Mouse (Mus musculus): ENCODE measurements around the gene Kif2c. TPM values are rescaled to one million over a fixed set of nuclear protein-coding genes. Genes with fewer than 3 reads are reported as not detected.
A peak's percentile ranks its signal among the peaks of the same experiment; 100 is the strongest.

Kif2c gene
- polyA plus RNA-seq, 1 experiment from 2014 or later = 76.6 TPM

DNA sequence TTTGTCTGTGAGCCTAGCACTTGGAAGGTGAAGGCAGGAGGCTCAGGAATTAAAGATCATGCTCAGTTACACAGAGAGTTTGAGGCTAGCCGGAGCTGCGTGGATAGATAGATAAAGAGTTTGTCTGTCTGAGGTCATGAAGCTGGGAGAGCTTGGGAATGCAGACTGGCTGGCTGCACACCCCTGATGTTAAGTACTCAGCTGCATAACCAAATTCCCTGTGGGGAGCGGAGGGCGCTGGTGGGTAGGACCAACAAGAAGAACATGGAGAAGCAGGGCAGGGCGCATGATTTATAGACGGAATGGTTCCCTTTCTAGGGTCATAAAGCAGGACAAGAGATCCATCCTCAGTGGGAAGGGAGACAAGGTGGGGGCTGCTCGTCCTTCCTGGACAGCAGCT, 39.4 kb downstream of the Kif2c start:
- Histone ChIP-seq H3K4me1 (replicated peaks) (peaks cover 19% of the 10 kb centered on the region; the same call in 1 of the 2 replicates), H3K4me3 (no peak overlapping the region), H3K27ac (no peak overlapping the region), H3K9me3 (no peaks in the 10 kb centered on the region), H3K36me3 (peaks cover 7% of the 10 kb centered on the region), H3K27me3 (ENCODE audit: insufficient read depth, poor library complexity, severe bottlenecking) (peaks cover 5% of the 10 kb centered on the region)
- no peak for DNase-seq (ENCODE audit: low spot score)
- WGBS = 66% methylated on average over 7 of the region's 7 CpGs

DNA sequence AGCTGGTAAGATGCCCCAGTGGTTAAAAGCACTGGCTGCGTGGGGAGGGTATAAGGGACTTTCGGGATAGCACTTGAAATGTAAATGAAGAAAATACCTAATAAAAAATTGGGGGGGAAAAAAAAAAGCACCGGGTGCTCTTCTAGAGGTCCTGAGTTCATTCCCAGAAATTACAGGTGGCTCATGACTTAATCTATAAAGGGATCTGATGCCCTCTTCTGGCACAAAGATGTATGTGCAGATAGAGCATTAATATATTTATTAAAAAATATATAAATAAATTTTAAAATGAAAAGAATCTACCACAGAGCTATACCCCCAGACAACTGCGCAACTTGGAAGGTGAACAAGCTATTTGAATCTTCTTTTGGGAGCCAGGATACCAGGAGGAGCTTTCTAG, 41.8 kb downstream of the Kif2c start:
- WGBS = 43% methylated on average over 4 of the region's 4 CpGs
- Histone ChIP-seq H3K27me3 (ENCODE audit: insufficient read depth, poor library complexity, severe bottlenecking) (peaks cover 5% of the 10 kb centered on the region), H3K4me3 (no peak overlapping the region), H3K27ac (no peak overlapping the region), H3K9me3 (no peaks in the 10 kb centered on the region), H3K4me1 (replicated peaks) (peaks cover 24% of the 10 kb centered on the region), H3K36me3 (no peaks in the 10 kb centered on the region)
- no peak for DNase-seq (ENCODE audit: low spot score)

DNA sequence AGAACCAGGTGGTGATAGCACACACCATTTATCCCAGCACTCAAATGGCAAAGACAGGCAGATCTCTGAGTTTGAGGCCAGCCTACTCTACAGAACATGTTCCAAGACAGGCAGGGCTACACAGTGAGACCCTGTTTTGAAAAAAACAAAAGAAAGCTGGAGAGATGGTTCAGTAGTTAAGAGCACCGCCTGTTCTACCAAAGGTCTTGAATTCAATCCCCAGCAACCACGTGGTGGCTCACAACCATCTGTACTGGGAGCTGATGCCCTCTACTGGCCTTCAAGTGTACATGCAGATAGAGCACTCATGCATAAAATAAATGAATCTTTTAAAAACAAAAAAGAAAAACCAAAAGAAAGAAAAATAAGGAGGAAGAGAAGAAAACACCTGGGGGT, 43.2 kb downstream of the Kif2c start:
- Histone ChIP-seq H3K27ac (peak overlapping the region; percentile 53; the same call in 1 of the 2 replicates), H3K4me1 (replicated peaks) (peaks cover 29% of the 10 kb centered on the region), H3K9me3 (no peaks in the 10 kb centered on the region), H3K27me3 (ENCODE audit: insufficient read depth, poor library complexity, severe bottlenecking) (peaks cover 5% of the 10 kb centered on the region), H3K36me3 (no peaks in the 10 kb centered on the region), H3K4me3 (no peak overlapping the region)
- WGBS = 4% methylated on average over 2 of the region's 2 CpGs
- peak; percentile 49 for DNase-seq (ENCODE audit: low spot score)

DNA sequence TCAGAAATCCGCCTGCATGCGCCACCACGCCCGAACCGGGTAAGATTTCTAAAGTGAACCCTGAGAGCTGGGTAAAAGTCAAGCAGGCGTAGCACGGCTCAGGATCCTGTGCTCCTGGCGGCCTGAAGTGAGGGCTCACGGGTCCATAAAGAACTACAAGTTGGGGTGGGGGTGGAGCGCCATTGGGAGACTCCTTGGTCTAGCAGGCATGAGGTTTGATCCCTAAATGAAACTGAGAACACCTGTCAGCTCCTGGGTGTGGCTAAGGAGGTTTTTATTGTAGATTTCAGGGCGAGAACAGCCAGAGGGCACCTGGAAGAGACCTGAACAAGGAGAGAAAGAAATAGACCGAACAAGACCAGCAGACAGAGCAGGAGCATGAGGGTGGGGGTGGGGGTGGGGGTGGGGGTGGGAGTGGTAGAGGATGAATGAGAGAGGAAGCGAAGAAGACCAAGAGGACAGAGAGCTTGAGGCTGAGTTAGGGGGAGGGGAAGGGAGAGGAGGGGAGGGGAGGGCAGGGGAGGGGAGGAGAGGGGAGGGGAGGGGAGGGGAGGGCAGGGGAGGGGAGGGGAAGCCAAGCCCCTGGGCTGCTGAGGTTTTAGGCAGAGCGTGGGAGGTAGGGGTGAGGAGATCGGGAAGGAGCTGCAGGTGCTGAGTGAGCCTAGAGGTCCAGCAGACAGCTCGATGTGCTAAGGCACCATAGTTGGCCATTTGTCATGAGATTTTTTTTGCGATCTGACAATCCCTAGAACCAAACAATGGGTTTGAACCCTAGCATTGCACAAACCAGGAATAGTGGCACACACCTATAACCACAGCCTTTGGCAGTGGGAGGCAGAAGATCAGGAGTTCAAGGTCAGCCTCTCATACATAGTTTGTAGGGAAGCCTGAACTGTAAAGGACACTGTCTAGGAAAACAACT, 43.9 kb downstream of the Kif2c start:
- WGBS = 62% methylated on average over 17 of the region's 17 CpGs
- no peak for DNase-seq (ENCODE audit: low spot score)
- Histone ChIP-seq H3K4me3 (no peak overlapping the region), H3K9me3 (no peaks in the 10 kb centered on the region), H3K4me1 (replicated peaks) (peaks cover 33% of the 10 kb centered on the region), H3K27ac (peak overlapping the region; percentile 53), H3K27me3 (ENCODE audit: insufficient read depth, poor library complexity, severe bottlenecking) (peaks cover 7% of the 10 kb centered on the region), H3K36me3 (no peaks in the 10 kb centered on the region)

DNA sequence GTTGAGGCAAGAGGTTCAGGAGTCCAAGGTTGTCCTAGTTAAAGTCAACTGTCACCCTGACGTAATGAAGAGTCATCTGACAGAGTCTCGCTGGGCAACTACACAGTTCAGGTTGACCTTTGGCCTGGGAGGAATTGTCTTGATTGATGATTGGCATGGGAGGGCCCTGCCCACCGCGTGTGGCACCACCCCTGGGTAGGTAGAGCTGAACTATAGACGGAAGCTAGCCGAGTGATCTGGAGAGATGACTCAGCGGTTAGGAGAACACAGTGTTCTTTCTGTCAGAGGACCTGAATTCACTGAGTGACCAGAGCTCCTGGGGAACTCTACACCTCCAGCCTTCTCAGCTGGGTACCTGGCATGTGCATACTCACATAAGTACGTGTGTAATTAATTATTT, 46.4 kb downstream of the Kif2c start:
- peaks cover 57% of the 10 kb centered on the region for H3K4me1 ChIP-seq (replicated peaks)
- H3K4me3 ChIP-seq = no peak overlapping the region
- H3K27ac ChIP-seq = 0 out of 2 replicates have a peak overlapping the region, but pooled peaks have one; percentile 4
- no peaks in the 10 kb centered on the region for H3K9me3 ChIP-seq
- WGBS = 15% methylated on average over 8 of the region's 8 CpGs
- H3K27me3 ChIP-seq (ENCODE audit: insufficient read depth, poor library complexity, severe bottlenecking) = peaks cover 26% of the 10 kb centered on the region
- H3K36me3 ChIP-seq = peaks cover 6% of the 10 kb centered on the region
- no peak for DNase-seq (ENCODE audit: low spot score)

DNA sequence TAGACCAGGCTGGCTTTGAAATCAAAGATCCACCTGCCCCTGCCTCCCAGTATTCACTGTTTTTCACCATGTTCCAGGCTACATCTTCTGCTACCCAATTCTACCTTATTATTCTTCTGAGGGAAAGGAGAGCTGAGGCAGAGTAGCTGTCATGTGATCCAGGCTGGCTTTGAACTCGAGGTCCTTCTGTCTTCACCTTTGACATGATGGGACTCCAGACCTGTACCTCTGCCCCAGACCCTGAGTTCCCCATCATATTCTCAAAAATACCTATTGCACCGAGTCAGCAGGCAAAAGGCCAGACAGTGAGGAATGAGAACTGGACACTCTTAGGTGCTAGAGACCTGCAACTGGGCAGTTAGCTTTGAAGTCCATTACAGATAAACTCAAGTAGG, 47.8 kb downstream of the Kif2c start:
- Histone ChIP-seq H3K36me3 (peaks cover 20% of the 10 kb centered on the region), H3K27me3 (ENCODE audit: insufficient read depth, poor library complexity, severe bottlenecking) (peaks cover 32% of the 10 kb centered on the region), H3K27ac (peak overlapping the region; percentile 93; the same call in 1 of the 2 replicates), H3K4me3 (peak overlapping the region; percentile 95; the same call in 1 of the 2 replicates), H3K9me3 (no peaks in the 10 kb centered on the region), H3K4me1 (replicated peaks) (peaks cover 68% of the 10 kb centered on the region)
- 41% methylated on average over 2 of the region's 2 CpGs for WGBS
- DNase-seq (ENCODE audit: low spot score) = no peak

DNA sequence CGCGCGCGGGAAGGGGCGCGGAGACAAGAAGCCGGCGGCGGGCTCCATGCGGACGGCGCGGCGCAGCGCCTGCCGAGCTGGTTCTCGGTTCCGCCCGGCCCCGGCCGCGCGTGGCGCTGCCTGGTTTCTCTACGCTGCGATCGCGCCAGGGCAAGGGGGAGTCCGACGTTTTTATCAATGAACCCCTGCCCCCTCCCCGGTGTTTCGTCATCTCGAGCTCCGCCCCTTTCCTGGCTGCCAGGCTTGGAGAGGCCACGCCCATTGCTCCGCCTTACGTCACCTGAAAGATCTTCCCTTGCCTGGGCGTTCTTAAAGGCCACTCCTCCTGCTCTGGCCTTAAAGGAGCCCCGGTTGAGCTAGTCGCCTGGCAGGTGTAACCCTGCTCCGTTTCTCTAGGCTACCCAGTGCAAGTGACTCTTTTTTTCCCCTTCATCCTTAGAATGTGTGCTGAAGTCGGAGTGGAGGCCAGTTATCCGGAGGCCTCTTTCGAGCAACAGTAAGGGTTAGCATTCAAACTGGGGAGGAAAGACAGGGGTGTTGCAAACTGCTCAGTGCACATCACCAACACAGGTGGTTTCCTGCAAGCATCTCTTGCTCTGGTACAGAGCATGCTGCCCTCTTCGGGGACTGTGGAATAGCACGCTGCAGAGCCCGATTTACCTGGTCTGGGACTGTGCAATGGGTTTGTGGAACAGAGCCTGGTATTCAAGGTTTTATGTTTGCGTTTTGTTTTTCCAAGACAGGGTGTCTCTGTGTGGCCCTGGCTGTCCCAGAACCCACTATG, 48.4 kb downstream of the Kif2c start, which contains the start of gene Plk3:
Gene Plk3, minus strand, starts transcription at position 147 of the 784 bp plus-strand sequence.
- Histone ChIP-seq H3K9me3 (no peaks in the 10 kb centered on the region), H3K36me3 (peaks cover 26% of the 10 kb centered on the region), H3K4me1 (replicated peaks) (peaks cover 69% of the 10 kb centered on the region), H3K4me3 (peak within 1 kb of the TSS; percentile 95), H3K27ac (peak within 1 kb of the TSS; percentile 93), H3K27me3 (ENCODE audit: insufficient read depth, poor library complexity, severe bottlenecking) (peaks cover 32% of the 10 kb centered on the region)
- DNase-seq (ENCODE audit: low spot score) = peak; percentile 95
- WGBS = 2% methylated on average over 48 of the region's 48 CpGs

DNA sequence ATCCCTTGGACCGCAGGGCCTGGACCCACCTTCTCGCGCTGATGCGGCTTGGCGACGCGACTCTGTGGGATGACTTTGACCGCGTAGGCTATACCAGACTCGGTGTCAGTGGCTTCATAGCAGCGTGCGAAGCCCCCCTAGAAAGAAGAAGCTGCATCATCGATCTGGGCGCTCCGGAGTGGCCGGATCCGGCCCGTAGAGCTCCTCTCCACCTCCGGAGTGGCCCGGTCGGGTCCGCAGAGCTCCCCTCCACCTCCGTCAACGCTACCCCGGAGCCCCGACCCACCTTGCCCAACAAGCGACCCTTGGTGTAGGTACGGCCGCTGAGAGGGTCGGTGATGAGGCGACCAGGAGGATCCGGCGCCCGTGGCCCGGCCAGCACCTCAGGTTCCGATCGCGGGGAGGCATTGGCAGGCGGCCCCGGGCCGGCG, 49.1 kb downstream of the Kif2c start:
- no peak for DNase-seq (ENCODE audit: low spot score)
- WGBS = under 1% methylated on average over 42 of the region's 42 CpGs
- H3K36me3 ChIP-seq = peaks cover 32% of the 10 kb centered on the region
- peaks cover 32% of the 10 kb centered on the region for H3K27me3 ChIP-seq (ENCODE audit: insufficient read depth, poor library complexity, severe bottlenecking)
- H3K27ac ChIP-seq = peak overlapping the region; percentile 93
- H3K4me3 ChIP-seq = peak overlapping the region; percentile 95
- peaks cover 66% of the 10 kb centered on the region for H3K4me1 ChIP-seq (replicated peaks)
- no peaks in the 10 kb centered on the region for H3K9me3 ChIP-seq

DNA sequence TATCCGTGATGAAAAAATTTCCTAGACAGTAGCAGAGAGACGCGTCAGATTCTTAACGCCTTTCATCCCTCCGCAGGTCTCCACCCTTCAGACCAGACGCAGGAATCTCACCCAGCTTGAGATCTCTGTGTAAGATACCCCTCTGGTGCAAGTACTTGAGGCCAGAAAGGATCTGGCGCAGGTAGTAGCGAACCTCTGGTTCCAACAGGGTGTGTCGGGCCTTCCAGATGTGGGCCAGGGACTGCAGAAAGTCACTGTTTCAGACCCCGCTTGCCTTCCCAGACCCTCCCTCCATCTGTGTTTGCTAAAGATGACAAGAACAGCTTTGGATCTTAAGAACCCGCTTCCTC, 49.7 kb downstream of the Kif2c start:
- peak overlapping the region; percentile 93 for H3K27ac ChIP-seq
- peaks cover 38% of the 10 kb centered on the region for H3K36me3 ChIP-seq
- H3K4me1 ChIP-seq (replicated peaks) = peaks cover 64% of the 10 kb centered on the region
- H3K4me3 ChIP-seq = peak overlapping the region; percentile 95
- no peak for DNase-seq (ENCODE audit: low spot score)
- 3% methylated on average over 11 of the region's 11 CpGs for WGBS
- H3K27me3 ChIP-seq (ENCODE audit: insufficient read depth, poor library complexity, severe bottlenecking) = peaks cover 32% of the 10 kb centered on the region
- no peaks in the 10 kb centered on the region for H3K9me3 ChIP-seq

DNA sequence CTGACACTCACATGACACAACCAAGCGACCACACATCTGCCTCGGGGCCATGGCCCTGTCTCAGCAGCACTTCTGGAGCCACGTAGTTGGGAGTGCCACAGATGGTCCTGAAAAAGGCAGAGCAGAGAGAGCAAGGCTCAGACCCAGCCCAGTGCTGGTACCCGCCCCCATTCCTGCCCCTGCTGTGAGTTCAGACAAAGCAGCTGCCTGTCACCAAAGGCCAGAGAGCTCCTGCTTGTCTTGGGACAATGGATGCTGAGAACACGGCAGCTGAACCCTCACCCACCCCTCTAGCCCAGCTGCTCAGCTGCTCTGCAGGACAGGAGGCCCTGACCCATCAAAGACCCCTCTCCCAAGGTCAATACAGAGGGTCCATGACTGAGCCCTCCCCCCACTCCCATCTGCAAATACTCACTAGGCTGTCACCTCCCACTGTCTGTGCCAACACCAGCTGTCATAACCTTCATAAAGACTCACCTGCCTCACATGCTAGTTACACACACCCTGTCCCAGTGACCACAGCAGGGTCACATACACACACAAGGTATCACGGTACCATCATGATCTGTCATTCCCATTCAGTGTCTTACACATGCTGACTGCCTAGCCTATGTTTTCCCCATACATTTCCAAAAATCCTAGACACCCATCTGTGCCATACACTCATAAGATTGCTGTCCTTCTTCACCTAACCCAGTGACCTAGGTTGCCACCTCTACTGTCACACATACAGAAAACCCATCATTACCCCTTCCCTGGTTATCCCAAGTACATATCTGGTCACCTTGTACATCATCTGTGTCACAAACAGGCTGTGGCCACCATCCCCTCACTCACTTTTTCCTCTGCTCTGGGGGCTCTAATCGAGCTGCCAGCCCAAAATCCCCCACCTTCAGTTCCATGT, 50.3 kb downstream of the Kif2c start:
- DNase-seq (ENCODE audit: low spot score) = peak; percentile 92
- H3K27ac ChIP-seq = peak overlapping the region; percentile 93
- 6% methylated on average over 7 of the region's 7 CpGs for WGBS
- peaks cover 64% of the 10 kb centered on the region for H3K4me1 ChIP-seq (replicated peaks)
- no peaks in the 10 kb centered on the region for H3K9me3 ChIP-seq
- peaks cover 32% of the 10 kb centered on the region for H3K27me3 ChIP-seq (ENCODE audit: insufficient read depth, poor library complexity, severe bottlenecking)
- peak overlapping the region; percentile 95 for H3K4me3 ChIP-seq
- H3K36me3 ChIP-seq = peaks cover 43% of the 10 kb centered on the region

DNA sequence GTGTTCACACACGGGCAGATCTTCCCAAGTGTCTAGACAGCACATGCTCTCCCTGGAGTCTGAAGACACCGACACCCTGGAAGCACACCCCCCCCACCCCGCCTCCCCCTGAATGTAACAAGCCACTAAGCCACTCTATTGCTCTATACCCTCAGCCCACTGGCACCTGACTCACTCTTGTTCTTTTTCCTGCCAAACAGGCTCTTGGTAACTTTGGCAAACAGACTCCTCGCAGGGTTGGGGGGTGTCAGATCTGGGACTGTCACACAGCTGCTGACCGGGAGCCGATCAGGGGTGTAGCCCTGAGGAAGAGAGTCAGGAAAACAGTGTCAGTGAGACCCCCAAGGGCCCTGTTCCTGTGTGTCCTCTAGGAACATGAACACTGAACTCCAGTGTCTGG, 51.2 kb downstream of the Kif2c start:
- Histone ChIP-seq H3K4me3 (peak overlapping the region; percentile 95), H3K36me3 (peaks cover 50% of the 10 kb centered on the region), H3K9me3 (no peaks in the 10 kb centered on the region), H3K27ac (peak overlapping the region; percentile 93), H3K4me1 (replicated peaks) (peaks cover 70% of the 10 kb centered on the region), H3K27me3 (ENCODE audit: insufficient read depth, poor library complexity, severe bottlenecking) (peaks cover 32% of the 10 kb centered on the region)
- WGBS = 59% methylated on average over 6 of the region's 6 CpGs
- DNase-seq (ENCODE audit: low spot score) = no peak

DNA sequence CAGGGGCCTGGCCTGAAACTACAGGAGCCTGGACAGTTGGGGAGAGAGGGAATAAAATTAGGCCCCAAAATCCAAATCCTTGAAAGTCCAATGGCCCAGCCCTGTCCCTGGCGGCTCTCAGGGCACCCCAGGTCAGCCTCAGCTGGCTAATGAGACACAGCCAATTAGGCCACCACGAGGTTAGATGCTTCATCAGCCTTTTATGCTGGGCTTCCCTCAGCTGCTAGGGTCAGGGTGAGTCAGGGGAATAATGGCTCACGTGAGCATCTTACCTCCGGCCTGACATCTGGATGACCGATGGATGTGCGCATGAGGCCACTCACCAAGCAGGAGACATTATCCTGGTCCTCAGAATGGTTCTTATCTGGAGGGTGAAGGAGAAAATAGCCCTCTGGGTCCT, 51.6 kb downstream of the Kif2c start:
- Histone ChIP-seq H3K9me3 (no peaks in the 10 kb centered on the region), H3K4me1 (replicated peaks) (peaks cover 70% of the 10 kb centered on the region), H3K27me3 (ENCODE audit: insufficient read depth, poor library complexity, severe bottlenecking) (peaks cover 32% of the 10 kb centered on the region), H3K4me3 (peak overlapping the region; percentile 95), H3K36me3 (peaks cover 50% of the 10 kb centered on the region), H3K27ac (peak overlapping the region; percentile 93)
- WGBS = 47% methylated on average over 6 of the region's 6 CpGs
- DNase-seq (ENCODE audit: low spot score) = peak; percentile 44

Measured in hindbrain, embryonic 10.5 days (tissue).